Mouse (Mus musculus): ENCODE measurements around the gene C2cd3.

DNA sequence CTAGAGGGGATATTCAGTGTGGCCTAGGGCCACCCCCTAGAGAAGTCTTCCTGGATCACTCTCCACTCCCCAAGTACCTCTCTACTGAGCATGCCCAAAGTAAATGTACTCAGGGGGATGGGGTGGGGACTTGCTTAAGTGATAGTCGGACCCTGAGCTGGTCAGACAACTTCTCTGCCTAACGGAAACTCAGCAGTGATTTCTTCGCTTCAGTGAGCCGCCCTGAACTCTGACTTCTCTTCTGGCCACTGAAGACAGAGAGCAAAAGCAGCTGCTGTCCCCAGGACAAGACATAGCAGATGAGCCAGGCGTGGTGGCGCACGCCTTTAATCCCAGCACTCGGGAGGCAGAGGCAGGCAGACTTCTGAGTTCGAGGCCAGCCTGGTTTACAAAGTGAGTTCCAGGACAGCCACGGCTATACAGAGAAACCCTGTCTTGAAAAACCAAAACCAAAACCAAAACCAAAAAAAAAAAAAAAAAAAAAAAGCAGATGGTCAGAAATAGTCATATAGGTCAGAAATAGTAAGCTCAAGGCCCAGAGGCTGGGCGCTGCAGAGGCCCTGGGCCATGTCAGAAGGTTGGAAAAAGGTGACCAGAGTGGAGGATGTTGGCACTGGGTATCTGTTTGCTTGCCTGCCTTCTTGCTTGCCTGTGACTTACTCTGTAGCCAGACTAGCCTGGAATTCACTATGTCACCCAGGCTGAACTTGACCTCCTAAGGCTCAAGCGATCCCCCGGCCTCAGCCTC lies 132.9 kb downstream of the C2cd3 start:
- TF ChIP-seq CTCF (IDR thresholded peaks at IDR 0.05; ENCODE audit: low read depth, low read length), result no peak
- no peak for TF ChIP-seq POLR2A (IDR thresholded peaks at IDR 0.05; ENCODE audit: insufficient read depth, low read length)
- TF ChIP-seq EP300 (IDR thresholded peaks at IDR 0.05; ENCODE audit: insufficient read depth, low read depth, low read length), result no peak
